Mouse (Mus musculus) midbrain, postnatal 0 days (tissue): ENCODE data around the gene Sh3rf3. TPM values are rescaled to one million over a fixed set of nuclear protein-coding genes. Genes with fewer than 3 reads are reported as not detected.

ENCODE experiments used
- ATAC-seq: fragments of 200-750 bp; cut with Nextera tagmentation; 2 replicates; pipeline ENCODE4 v1.8.0; 2017; ENCODE audit warnings: moderate number of reproducible peaks, mild to moderate bottlenecking, moderate TSS enrichment, moderate library complexity; ENCODE audit not compliant: low FRiP score
- DNase-seq: peaks from one replicate; pipeline ENCODE4 v3.0.0-alpha.2; 2015; ENCODE audit warnings: low spot score
- H3K27ac ChIP-seq: fragments of 300-500 bp; sonication (generic); 2 replicates; pipeline ENCODE4 v1.5.1; 2014; ENCODE audit warnings: low read depth, mild to moderate bottlenecking, low read length, mixed read lengths
- H3K27me3 ChIP-seq: fragments of 300-500 bp; sonication (generic); 2 replicates; pipeline ENCODE4 v1.6.1; 2014; ENCODE audit warnings: low read length, control low read depth, mixed read lengths; ENCODE audit not compliant: insufficient read depth
- H3K36me3 ChIP-seq: fragments of 300-500 bp; sonication (generic); 2 replicates; pipeline ENCODE4 v1.6.1; 2014; ENCODE audit warnings: low read length, control low read depth, mixed read lengths; ENCODE audit not compliant: insufficient read depth
- H3K4me1 ChIP-seq: fragments of 300-500 bp; sonication (generic); 2 replicates; pipeline ENCODE4 v1.6.1; 2014; ENCODE audit warnings: mild to moderate bottlenecking, control low read depth, antibody characterized with exemption, low read length, mixed read lengths; ENCODE audit not compliant: insufficient read depth
- H3K4me2 ChIP-seq: fragments of 300-500 bp; sonication (generic); 2 replicates; pipeline ENCODE4 v1.6.1; 2014; ENCODE audit warnings: low read depth, mild to moderate bottlenecking, low read length, mixed read lengths; ENCODE audit not compliant: poor library complexity, severe bottlenecking
- H3K4me3 ChIP-seq: fragments of 300-500 bp; sonication (generic); 2 replicates; pipeline ENCODE4 v1.5.1; 2014; ENCODE audit warnings: low read depth, mild to moderate bottlenecking, low read length, moderate library complexity
- H3K9ac ChIP-seq: fragments of 300-500 bp; sonication (generic); replicated peaks from 2 replicates; pipeline ENCODE4 v1.6.1; 2014; ENCODE audit warnings: mild to moderate bottlenecking, low read length, moderate library complexity, mixed read lengths; ENCODE audit not compliant: poor library complexity, severe bottlenecking
- H3K9me3 ChIP-seq: fragments of 300-500 bp; sonication (generic); 2 replicates; pipeline ENCODE4 v1.6.1; 2016; ENCODE audit warnings: low read length, control low read depth
- CTCF ChIP-seq: IDR thresholded peaks from 2 replicates; pipeline ENCODE4 v1.5.1; 2016; ENCODE audit warnings: antibody characterized with exemption, mild to moderate bottlenecking
- WGBS: fragments of 180-500 bp; shearing (Covaris S2); extraction: QIAGEN DNeasy Blood & Tissue Kit; methylation state at CpG from one replicate; pipeline ENCODE4 v1.1.7; 2014; 5-methylcytosine and 5-hydroxymethylcytosine counted together
- polyA plus RNA-seq: library from polyadenylated mRNA; unstranded; fragments of >200 nt; fragmentation: Nextera tagmentation; extraction: Ambion mirVana; gene quantifications from 2 replicates; pipeline ENCODE4 v1.2.1, GENCODE M21; 2015
- total RNA-seq: library from RNA; depleted of rRNA; stranded (reverse); fragments of >200 nt; gene quantifications from 2 replicates; pipeline ENCODE4 v1.2.3, GENCODE M21; 2014

Sh3rf3 gene
- total and polyA plus RNA-seq, 2 experiments from 2014 or later, result 4.6 to 31.9 TPM

DNA sequence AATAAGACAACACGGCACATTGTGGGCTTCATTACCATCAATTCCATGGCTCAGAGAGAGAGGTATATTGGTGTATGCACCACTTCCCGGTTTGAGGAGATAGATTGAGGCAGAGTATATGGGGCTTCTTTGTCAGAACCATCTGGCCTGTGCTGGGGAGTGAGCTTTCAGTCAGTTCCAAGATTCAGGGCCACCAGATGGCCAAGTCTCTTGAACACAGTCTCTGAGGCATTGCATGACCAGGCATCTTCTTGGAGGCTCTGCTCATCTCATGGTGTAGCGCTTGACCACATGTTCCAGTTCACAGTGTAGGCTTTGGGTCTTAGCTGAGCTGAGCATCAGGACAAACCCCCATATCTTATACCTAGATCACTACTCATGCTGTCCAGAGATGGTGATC is 28.8 kb downstream of the Sh3rf3 start:
- H3K4me3 ChIP-seq, result no peak overlapping the region
- H3K9ac ChIP-seq, result no peak overlapping the region
- no peaks in the 10 kb centered on the region for H3K9me3 ChIP-seq
- H3K27me3 ChIP-seq, result no peaks in the 10 kb centered on the region
- no peak overlapping the region for H3K27ac ChIP-seq
- TF ChIP-seq CTCF, result no peak
- H3K36me3 ChIP-seq, result no peaks in the 10 kb centered on the region
- DNase-seq (no peak), ATAC-seq (no peak)
- no peak overlapping the region for H3K4me2 ChIP-seq
- no peaks in the 10 kb centered on the region for H3K4me1 ChIP-seq
- 92% methylated on average over 3 of the region's 3 CpGs for WGBS

DNA sequence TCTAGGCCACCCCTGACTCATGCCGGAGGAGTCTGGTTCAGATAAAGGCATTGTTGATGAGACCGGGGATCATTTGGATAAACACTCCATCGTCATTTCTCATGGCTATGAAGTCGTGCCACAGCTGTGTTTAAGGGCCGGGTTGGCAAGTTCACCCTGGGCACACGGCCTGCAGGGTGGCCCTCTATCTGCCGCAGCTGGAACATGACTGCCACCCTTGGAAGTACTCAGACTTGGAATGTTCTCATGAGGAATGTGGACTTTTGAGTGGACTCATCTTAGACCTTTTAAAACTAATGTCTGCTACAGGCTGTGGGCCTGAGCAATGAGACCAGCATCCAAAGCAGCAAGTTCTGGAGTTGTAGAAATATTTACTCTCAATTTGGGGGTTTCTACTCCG is 29.9 kb downstream of the Sh3rf3 start:
- Histone ChIP-seq H3K4me2 (no peak overlapping the region), H3K9me3 (no peaks in the 10 kb centered on the region), H3K4me1 (no peaks in the 10 kb centered on the region), H3K36me3 (no peaks in the 10 kb centered on the region), H3K27me3 (no peaks in the 10 kb centered on the region), H3K27ac (no peak overlapping the region), H3K4me3 (no peak overlapping the region), H3K9ac (no peak overlapping the region)
- DNase-seq, result no peak
- no peak for TF ChIP-seq CTCF
- WGBS, result 94% methylated on average over 8 of the region's 8 CpGs
- no peak for ATAC-seq

DNA sequence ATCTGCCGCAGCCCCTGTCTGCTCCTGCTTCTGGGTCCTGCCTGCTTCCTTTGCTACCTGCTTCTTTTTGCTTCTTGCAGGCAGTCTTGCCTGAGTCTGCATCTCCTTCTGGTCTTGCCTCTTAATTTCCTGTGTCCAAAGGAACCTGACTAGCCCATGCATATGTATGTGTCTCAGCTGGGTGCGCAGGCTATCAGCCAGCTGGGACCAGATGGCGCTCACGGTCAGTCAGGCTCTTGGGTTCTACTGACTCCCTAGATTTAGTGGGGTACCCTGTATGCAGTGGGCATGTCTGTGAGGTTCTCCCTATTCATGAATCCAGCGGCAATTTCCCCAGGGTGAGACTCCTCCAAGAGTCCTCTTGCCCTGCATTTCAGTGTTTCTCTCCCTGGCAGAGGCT is 35.0 kb downstream of the Sh3rf3 start:
- ATAC-seq, result no peak
- Histone ChIP-seq H3K36me3 (no peaks in the 10 kb centered on the region), H3K27me3 (no peaks in the 10 kb centered on the region), H3K9me3 (no peaks in the 10 kb centered on the region), H3K4me3 (no peak overlapping the region), H3K4me2 (no peak overlapping the region), H3K9ac (no peak overlapping the region), H3K27ac (no peak overlapping the region), H3K4me1 (no peaks in the 10 kb centered on the region)
- no peak for DNase-seq
- no peak for TF ChIP-seq CTCF
- WGBS, result 57% methylated on average over 5 of the region's 5 CpGs

- DNase-seq (no peak), ATAC-seq (no peak)
- H3K9ac ChIP-seq, result no peak overlapping the region
- 85% methylated on average over 6 of the region's 6 CpGs for WGBS
- H3K4me2 ChIP-seq, result no peak overlapping the region
- H3K27ac ChIP-seq, result no peak overlapping the region
- H3K9me3 ChIP-seq, result no peaks in the 10 kb centered on the region
- H3K27me3 ChIP-seq, result no peaks in the 10 kb centered on the region
- no peak for TF ChIP-seq CTCF
- no peak overlapping the region for H3K4me3 ChIP-seq
- H3K4me1 ChIP-seq, result no peaks in the 10 kb centered on the region
- H3K36me3 ChIP-seq, result no peaks in the 10 kb centered on the region
Observed at GRCm38 (mm10) chr10:58848536-58848935, 35.4 kb downstream of the Sh3rf3 start.

DNA sequence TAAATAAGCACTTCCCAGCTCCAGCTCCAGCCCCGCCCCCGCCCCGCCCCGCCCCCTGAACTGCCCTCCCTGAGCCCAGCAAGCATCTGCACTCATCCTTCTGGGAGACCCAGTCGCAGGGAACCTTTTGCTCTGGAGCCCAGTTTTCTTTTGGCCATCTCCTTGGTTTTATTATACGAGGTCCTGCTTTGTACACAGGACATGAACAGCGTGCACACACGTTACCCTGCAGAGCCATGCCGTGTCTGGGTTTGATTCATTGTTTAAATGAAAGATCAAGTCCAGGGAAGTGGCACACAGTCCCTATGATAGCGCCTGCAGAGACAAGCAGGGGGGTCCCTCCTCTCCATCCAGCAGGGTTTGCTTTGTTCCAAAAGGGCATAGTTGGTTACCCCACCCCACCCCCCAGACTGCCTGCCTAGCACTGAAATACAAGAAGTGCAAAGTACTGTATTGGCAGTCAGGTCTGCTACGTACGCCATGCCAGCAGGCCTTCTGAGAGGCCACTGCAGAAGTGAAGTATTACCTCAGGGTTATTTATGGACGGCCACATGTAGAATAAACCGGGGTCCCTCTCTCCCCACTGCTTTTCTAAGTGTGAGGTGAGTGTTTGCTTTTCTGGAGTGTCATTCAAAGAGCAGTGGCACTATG is 41.5 kb downstream of the Sh3rf3 start:
- DNase-seq (no peak), ATAC-seq (peak; percentile 51; the same call in 1 of the 2 replicates)
- Histone ChIP-seq H3K4me3 (no peak overlapping the region), H3K4me1 (peaks cover 6% of the 10 kb centered on the region; the same call in 1 of the 2 replicates), H3K4me2 (no peak overlapping the region), H3K27me3 (no peaks in the 10 kb centered on the region), H3K27ac (peak overlapping the region; percentile 32; the same call in 1 of the 2 replicates), H3K9ac (no peak overlapping the region), H3K9me3 (no peaks in the 10 kb centered on the region), H3K36me3 (no peaks in the 10 kb centered on the region)
- TF ChIP-seq CTCF, result no peak
- 14% methylated on average over 14 of the region's 14 CpGs for WGBS

DNA sequence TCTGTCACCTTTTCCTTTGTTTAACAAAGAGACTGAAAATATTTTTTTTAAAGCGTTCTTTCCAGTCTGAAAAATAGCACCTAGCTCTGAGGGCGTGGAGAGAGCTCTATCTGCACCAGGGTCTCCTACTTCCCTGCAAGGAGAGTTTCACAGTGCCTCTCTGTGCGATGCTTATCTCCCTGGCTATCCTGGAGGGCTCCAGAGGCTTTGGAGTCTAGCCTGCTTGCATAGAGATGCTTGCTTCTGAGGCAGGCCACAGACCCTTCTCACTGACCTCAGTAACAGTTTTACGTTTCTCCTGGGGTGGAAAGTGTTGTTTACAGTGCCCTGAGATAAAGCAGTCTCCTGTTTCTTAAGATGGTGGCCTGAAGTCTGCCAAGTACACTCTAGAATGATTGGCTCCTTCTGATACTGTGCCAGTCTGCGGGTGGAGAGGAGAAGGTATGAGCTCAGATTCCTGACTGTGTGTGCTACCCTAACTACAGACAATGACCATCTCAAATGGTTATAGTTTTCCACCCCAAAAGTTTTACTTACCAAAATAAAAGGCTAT is 42.1 kb downstream of the Sh3rf3 start:
- Histone ChIP-seq H3K9me3 (no peaks in the 10 kb centered on the region), H3K4me2 (no peak overlapping the region), H3K4me3 (no peak overlapping the region), H3K27me3 (no peaks in the 10 kb centered on the region), H3K36me3 (no peaks in the 10 kb centered on the region), H3K4me1 (peaks cover 6% of the 10 kb centered on the region; the same call in 1 of the 2 replicates), H3K9ac (no peak overlapping the region), H3K27ac (peak overlapping the region; percentile 32; the same call in 1 of the 2 replicates)
- DNase-seq (no peak), ATAC-seq (no peak)
- 52% methylated on average over 5 of the region's 5 CpGs for WGBS
- no peak for TF ChIP-seq CTCF
